Mouse (Mus musculus): ENCODE results near the gene Glyat. TPM values are rescaled to one million over a fixed set of nuclear protein-coding genes. Genes with fewer than 3 reads are reported as not detected.

Gene Glyat
- not detected in 2 replicates for polyA plus RNA-seq (2015; fragmentation: Nextera tagmentation; extraction: Ambion mirVana)

DNA sequence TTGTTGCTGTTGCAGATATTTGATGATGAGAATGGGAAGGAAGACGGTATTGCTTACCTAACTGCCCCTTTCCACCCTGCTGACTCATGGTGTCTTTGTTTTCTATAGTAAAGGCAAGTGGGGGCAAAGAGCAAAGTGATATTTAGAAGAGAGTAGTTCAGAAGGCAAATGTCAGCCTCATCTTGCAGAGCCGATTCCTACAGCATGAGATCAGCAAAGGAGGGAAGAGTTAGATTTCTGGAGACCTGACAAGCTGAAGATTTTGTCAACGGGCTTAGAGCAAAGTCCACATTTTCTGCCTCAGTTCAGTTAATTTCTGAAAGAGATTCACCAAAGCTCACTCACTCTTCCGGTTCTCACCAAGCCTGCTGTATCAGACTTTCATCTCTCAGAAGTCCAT lies at the start of gene Glyat:
TSS of gene Glyat (plus strand) at position 133 of the 400 bp plus-strand sequence.

GRCm38 (mm10) chr19:12599674-12600073 lies 33.4 kb upstream of the Glyat start, which contains the start of gene Gm4952:
Gm4952 (plus strand) TSS chr19:12599974.

GRCm38 (mm10) chr19:12670139-12670538 lies 37.0 kb downstream of the Glyat start, which contains the start of gene Olfr1442:
Olfr1442 (plus strand) TSS chr19:12670439.

DNA sequence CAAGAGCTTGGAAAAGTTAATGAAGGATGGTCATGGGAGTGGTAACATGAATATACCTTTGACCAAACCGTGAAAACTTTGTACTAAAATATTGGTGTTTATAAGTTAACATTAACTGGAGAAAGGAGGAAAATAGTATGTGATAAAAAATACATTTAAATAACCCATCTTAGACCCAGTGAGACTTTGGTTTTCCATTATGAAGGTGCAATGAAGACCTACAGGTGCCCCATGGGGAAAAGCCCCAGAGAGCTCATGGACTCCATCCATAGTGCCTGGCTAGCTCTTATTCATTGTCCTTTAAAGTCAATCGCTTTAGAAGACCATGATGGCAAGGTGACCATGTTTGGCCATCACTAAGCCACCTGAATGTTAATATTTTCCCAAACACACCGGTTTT lies 44.7 kb downstream of the Glyat start, which contains the start of gene Olfr1443:
TSS of gene Olfr1443 (plus strand) at position 301 of the 400 bp plus-strand sequence.

GRCm38 (mm10) chr19:12695590-12695989 lies 62.5 kb downstream of the Glyat start, which contains the start of gene Keg1:
Keg1 (plus strand) TSS chr19:12695786.

Other genes starting within 250 kb of the Glyat start
- gene Olfr1440, start 246.0 kb upstream of the Glyat start, polyA plus RNA-seq (2015; fragmentation: Nextera tagmentation; extraction: Ambion mirVana) = not detected in 2 replicates
- gene Olfr1441, start 215.9 kb upstream of the Glyat start, polyA plus RNA-seq (2015; fragmentation: Nextera tagmentation; extraction: Ambion mirVana) = not detected in 2 replicates
- not detected in 2 replicates for gene Pfpl, start 205.4 kb upstream of the Glyat start, polyA plus RNA-seq (2015; fragmentation: Nextera tagmentation; extraction: Ambion mirVana)
- gene Mpeg1, start 172.5 kb upstream of the Glyat start, polyA plus RNA-seq (2015; fragmentation: Nextera tagmentation; extraction: Ambion mirVana) = 7.0 and 8.6 TPM in 2 replicates
- 2.1 and 2.4 TPM in 2 replicates for gene Dtx4, start 131.9 kb upstream of the Glyat start, polyA plus RNA-seq (2015; fragmentation: Nextera tagmentation; extraction: Ambion mirVana)
- 39.4 and 41.7 TPM in 2 replicates for gene Fam111a, start 87.6 kb upstream of the Glyat start, polyA plus RNA-seq (2015; fragmentation: Nextera tagmentation; extraction: Ambion mirVana)
- gene Gm4952, start 33.3 kb upstream of the Glyat start, polyA plus RNA-seq (2015; fragmentation: Nextera tagmentation; extraction: Ambion mirVana) = not detected in 2 replicates
- not detected in 2 replicates for gene Olfr1442, start 37.1 kb downstream of the Glyat start, polyA plus RNA-seq (2015; fragmentation: Nextera tagmentation; extraction: Ambion mirVana)
- gene Olfr1443, start 44.8 kb downstream of the Glyat start, polyA plus RNA-seq (2015; fragmentation: Nextera tagmentation; extraction: Ambion mirVana) = not detected in 2 replicates
- not detected in 2 replicates for gene Keg1, start 62.5 kb downstream of the Glyat start, polyA plus RNA-seq (2015; fragmentation: Nextera tagmentation; extraction: Ambion mirVana)
- gene Cntf, start 132.3 kb downstream of the Glyat start, polyA plus RNA-seq (2015; fragmentation: Nextera tagmentation; extraction: Ambion mirVana) = 0.99 and 1.1 TPM in 2 replicates
- gene Zfp91, start 162.8 kb downstream of the Glyat start, polyA plus RNA-seq (2015; fragmentation: Nextera tagmentation; extraction: Ambion mirVana) = 11.3 and 11.6 TPM in 2 replicates
- gene Lpxn, start 162.9 kb downstream of the Glyat start, polyA plus RNA-seq (2015; fragmentation: Nextera tagmentation; extraction: Ambion mirVana) = 5.1 and 7.8 TPM in 2 replicates
- not detected in 2 replicates for gene Gm5244, start 213.4 kb downstream of the Glyat start, polyA plus RNA-seq (2015; fragmentation: Nextera tagmentation; extraction: Ambion mirVana)
- gene Olfr1444, start 224.0 kb downstream of the Glyat start, polyA plus RNA-seq (2015; fragmentation: Nextera tagmentation; extraction: Ambion mirVana) = not detected in 2 replicates